Mouse (Mus musculus): ENCODE data around the gene Fto. TPM values are rescaled to one million over a fixed set of nuclear protein-coding genes. Genes with fewer than 3 reads are reported as not detected.

The Fto gene
- polyA plus RNA-seq, 1 experiment from 2014 or later, result 111 TPM

- Histone ChIP-seq H3K4me2 (ENCODE audit: low read depth, low read length, severe bottlenecking) (no peak overlapping the region), H3K4me1 (replicated peaks; ENCODE audit: control insufficient read depth, insufficient read depth, low read length) (0 out of 2 replicates have a peak, but pooled peaks cover 3% of the 10 kb centered on the region), H3K27ac (ENCODE audit: low read depth, low read length) (no peak overlapping the region), H3K36me3 (ENCODE audit: control insufficient read depth, insufficient read depth, low read length) (no peaks in the 10 kb centered on the region), H3K4me3 (ENCODE audit: low read depth, low read length) (no peak overlapping the region), H3K9ac (ENCODE audit: low read length) (no peak overlapping the region), H3K9me3 (ENCODE audit: control insufficient read depth, low read length) (no peaks in the 10 kb centered on the region), H3K27me3 (ENCODE audit: control insufficient read depth, insufficient read depth, low read length) (peaks cover 4% of the 10 kb centered on the region; the same call in 1 of the 2 replicates)
- 85% methylated on average over 11 of the region's 11 CpGs for WGBS
- DNase-seq (ENCODE audit: low spot score), result no peak
- ATAC-seq (replicated peaks; ENCODE audit: low FRiP score), result no peak
Observed at GRCm38 (mm10) chr8:91501960-91502600, 188.8 kb downstream of the Fto start.

GRCm38 (mm10) chr8:91502791-91503190, 189.5 kb downstream of the Fto start:
- H3K4me3 ChIP-seq (ENCODE audit: low read depth, low read length), result no peak overlapping the region
- 28% methylated on average over 5 of the region's 5 CpGs for WGBS
- H3K9ac ChIP-seq (ENCODE audit: low read length), result no peak overlapping the region
- H3K4me2 ChIP-seq (ENCODE audit: low read depth, low read length, severe bottlenecking), result no peak overlapping the region
- no peaks in the 10 kb centered on the region for H3K9me3 ChIP-seq (ENCODE audit: control insufficient read depth, low read length)
- no peak for DNase-seq (ENCODE audit: low spot score)
- H3K4me1 ChIP-seq (replicated peaks; ENCODE audit: control insufficient read depth, insufficient read depth, low read length), result 0 out of 2 replicates have a peak, but pooled peaks cover 3% of the 10 kb centered on the region
- no peak for ATAC-seq (replicated peaks; ENCODE audit: low FRiP score)
- peaks cover 9% of the 10 kb centered on the region; the same call in 1 of the 2 replicates for H3K27me3 ChIP-seq (ENCODE audit: control insufficient read depth, insufficient read depth, low read length)
- H3K27ac ChIP-seq (ENCODE audit: low read depth, low read length), result no peak overlapping the region
- H3K36me3 ChIP-seq (ENCODE audit: control insufficient read depth, insufficient read depth, low read length), result no peaks in the 10 kb centered on the region

- WGBS, result 91% methylated on average over 3 of the region's 3 CpGs
- Histone ChIP-seq H3K4me3 (ENCODE audit: low read depth, low read length) (no peak overlapping the region), H3K9me3 (ENCODE audit: control insufficient read depth, low read length) (no peaks in the 10 kb centered on the region), H3K9ac (ENCODE audit: low read length) (no peak overlapping the region), H3K4me2 (ENCODE audit: low read depth, low read length, severe bottlenecking) (no peak overlapping the region), H3K4me1 (replicated peaks; ENCODE audit: control insufficient read depth, insufficient read depth, low read length) (peaks cover 8% of the 10 kb centered on the region), H3K27ac (ENCODE audit: low read depth, low read length) (no peak overlapping the region), H3K36me3 (ENCODE audit: control insufficient read depth, insufficient read depth, low read length) (no peaks in the 10 kb centered on the region), H3K27me3 (ENCODE audit: control insufficient read depth, insufficient read depth, low read length) (peaks cover 11% of the 10 kb centered on the region; the same call in 1 of the 2 replicates)
- DNase-seq (ENCODE audit: low spot score), result no peak
- ATAC-seq (replicated peaks; ENCODE audit: low FRiP score), result no peak
Observed at GRCm38 (mm10) chr8:91504360-91504759, 191.0 kb downstream of the Fto start.

GRCm38 (mm10) chr8:91504891-91505290, 191.6 kb downstream of the Fto start:
- Histone ChIP-seq H3K27me3 (ENCODE audit: control insufficient read depth, insufficient read depth, low read length) (peaks cover 11% of the 10 kb centered on the region; the same call in 1 of the 2 replicates), H3K36me3 (ENCODE audit: control insufficient read depth, insufficient read depth, low read length) (no peaks in the 10 kb centered on the region), H3K9ac (ENCODE audit: low read length) (no peak overlapping the region), H3K9me3 (ENCODE audit: control insufficient read depth, low read length) (no peaks in the 10 kb centered on the region), H3K4me3 (ENCODE audit: low read depth, low read length) (no peak overlapping the region), H3K27ac (ENCODE audit: low read depth, low read length) (no peak overlapping the region), H3K4me2 (ENCODE audit: low read depth, low read length, severe bottlenecking) (no peak overlapping the region), H3K4me1 (replicated peaks; ENCODE audit: control insufficient read depth, insufficient read depth, low read length) (peaks cover 12% of the 10 kb centered on the region)
- no peak for ATAC-seq (replicated peaks; ENCODE audit: low FRiP score)
- no peak for DNase-seq (ENCODE audit: low spot score)
- WGBS, result 88% methylated on average over 10 of the region's 10 CpGs

DNA sequence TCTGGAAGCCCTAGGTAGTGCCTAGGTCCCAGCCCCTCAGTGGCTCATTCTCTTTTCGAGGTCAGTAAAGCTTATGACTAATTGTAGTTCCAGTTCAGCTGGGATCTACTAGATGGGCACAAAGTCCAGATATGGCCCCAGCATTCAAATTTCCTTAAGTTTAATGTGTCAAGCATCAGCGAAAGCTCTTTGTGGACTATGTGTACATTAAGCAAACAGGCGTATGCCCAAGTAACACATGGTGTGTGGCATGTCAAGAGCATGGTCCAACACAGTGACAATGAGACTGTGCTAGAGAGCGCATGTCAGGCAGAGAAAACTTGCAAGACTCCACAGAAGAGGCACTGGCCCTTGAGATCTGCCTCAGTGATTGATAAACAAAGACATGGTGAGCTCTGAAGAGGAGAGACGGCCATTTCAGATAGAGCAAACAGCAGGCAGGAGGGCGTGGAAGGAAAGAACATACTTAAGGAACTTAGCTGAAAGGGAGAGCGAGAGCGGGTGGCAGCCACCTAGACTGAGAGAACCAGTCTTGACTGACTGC, 192.2 kb downstream of the Fto start:
- Histone ChIP-seq H3K36me3 (ENCODE audit: control insufficient read depth, insufficient read depth, low read length) (no peaks in the 10 kb centered on the region), H3K27me3 (ENCODE audit: control insufficient read depth, insufficient read depth, low read length) (peaks cover 17% of the 10 kb centered on the region; the same call in 1 of the 2 replicates), H3K4me3 (ENCODE audit: low read depth, low read length) (no peak overlapping the region), H3K4me1 (replicated peaks; ENCODE audit: control insufficient read depth, insufficient read depth, low read length) (peaks cover 18% of the 10 kb centered on the region), H3K9me3 (ENCODE audit: control insufficient read depth, low read length) (no peaks in the 10 kb centered on the region), H3K9ac (ENCODE audit: low read length) (no peak overlapping the region), H3K27ac (ENCODE audit: low read depth, low read length) (no peak overlapping the region), H3K4me2 (ENCODE audit: low read depth, low read length, severe bottlenecking) (no peak overlapping the region)
- no peak for ATAC-seq (replicated peaks; ENCODE audit: low FRiP score)
- WGBS, result 88% methylated on average over 8 of the region's 8 CpGs
- DNase-seq (ENCODE audit: low spot score), result no peak

DNA sequence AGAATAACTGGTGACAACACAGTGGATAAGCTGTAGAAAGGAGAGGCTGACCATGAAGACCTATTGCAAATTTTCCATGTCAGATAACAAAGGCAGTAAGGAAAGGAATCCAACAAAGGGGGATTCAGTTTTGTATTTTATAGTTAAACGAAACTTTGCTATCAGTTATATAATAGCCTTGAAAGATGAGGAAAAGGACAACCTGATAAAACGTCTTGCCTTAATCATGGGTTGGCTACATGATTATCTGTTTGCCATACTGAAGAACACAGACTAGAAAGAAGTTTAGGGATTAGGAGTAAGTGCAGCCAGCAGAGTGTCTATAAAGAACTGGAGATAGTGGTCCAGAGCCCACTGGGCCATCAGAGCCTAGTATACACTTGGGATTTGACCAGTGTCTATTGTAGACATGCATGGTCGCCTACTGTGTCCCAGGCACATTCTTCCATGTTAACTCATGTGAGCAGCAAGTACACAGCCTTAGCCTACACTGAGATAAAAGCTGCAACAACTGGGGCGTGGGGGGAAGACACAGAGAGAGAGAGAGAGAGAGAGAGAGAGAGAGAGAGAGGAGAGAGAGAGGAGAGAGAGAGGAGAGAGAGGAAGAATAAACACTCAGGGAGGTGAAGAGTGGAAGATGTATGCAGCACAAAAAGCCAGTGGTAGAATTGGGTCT, 192.8 kb downstream of the Fto start:
- H3K4me2 ChIP-seq (ENCODE audit: low read depth, low read length, severe bottlenecking), result no peak overlapping the region
- no peaks in the 10 kb centered on the region for H3K9me3 ChIP-seq (ENCODE audit: control insufficient read depth, low read length)
- H3K4me1 ChIP-seq (replicated peaks; ENCODE audit: control insufficient read depth, insufficient read depth, low read length), result peaks cover 22% of the 10 kb centered on the region
- H3K27ac ChIP-seq (ENCODE audit: low read depth, low read length), result no peak overlapping the region
- H3K27me3 ChIP-seq (ENCODE audit: control insufficient read depth, insufficient read depth, low read length), result peaks cover 23% of the 10 kb centered on the region
- no peak for ATAC-seq (replicated peaks; ENCODE audit: low FRiP score)
- no peak overlapping the region for H3K9ac ChIP-seq (ENCODE audit: low read length)
- no peak for DNase-seq (ENCODE audit: low spot score)
- no peak overlapping the region for H3K4me3 ChIP-seq (ENCODE audit: low read depth, low read length)
- 76% methylated on average over 4 of the region's 4 CpGs for WGBS
- no peaks in the 10 kb centered on the region for H3K36me3 ChIP-seq (ENCODE audit: control insufficient read depth, insufficient read depth, low read length)

DNA sequence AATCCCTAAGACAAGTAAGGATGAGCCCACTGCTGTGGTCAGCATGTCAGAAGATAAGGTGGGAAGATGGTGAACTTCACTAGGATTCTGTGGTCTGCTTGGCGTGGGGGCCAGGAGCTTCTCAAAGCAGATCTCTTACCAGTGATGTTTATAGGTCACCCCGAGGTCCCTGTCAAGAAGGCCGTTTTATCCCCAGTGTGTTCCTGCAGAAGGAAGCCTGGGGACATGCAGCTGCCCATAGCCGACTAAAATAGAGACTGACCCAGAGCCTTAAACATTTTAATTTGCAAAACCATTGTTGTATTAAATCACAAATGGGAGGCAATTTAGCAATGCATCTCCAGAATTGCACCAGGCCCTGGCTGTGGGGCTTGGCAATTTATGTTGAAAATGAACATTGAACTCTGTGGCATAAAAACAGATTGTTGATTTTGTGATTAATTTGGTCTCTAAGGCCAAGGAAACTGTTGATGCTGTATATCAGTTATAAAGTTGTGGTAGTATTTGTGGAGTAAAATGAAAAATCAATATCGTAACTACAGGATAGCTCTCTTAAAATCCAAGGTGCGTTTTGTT, 193.4 kb downstream of the Fto start:
- H3K27me3 ChIP-seq (ENCODE audit: control insufficient read depth, insufficient read depth, low read length), result peaks cover 26% of the 10 kb centered on the region
- H3K36me3 ChIP-seq (ENCODE audit: control insufficient read depth, insufficient read depth, low read length), result no peaks in the 10 kb centered on the region
- no peak overlapping the region for H3K4me3 ChIP-seq (ENCODE audit: low read depth, low read length)
- WGBS, result 81% methylated on average over 6 of the region's 6 CpGs
- H3K27ac ChIP-seq (ENCODE audit: low read depth, low read length), result no peak overlapping the region
- peaks cover 22% of the 10 kb centered on the region for H3K4me1 ChIP-seq (replicated peaks; ENCODE audit: control insufficient read depth, insufficient read depth, low read length)
- H3K4me2 ChIP-seq (ENCODE audit: low read depth, low read length, severe bottlenecking), result no peak overlapping the region
- no peak for ATAC-seq (replicated peaks; ENCODE audit: low FRiP score)
- no peaks in the 10 kb centered on the region for H3K9me3 ChIP-seq (ENCODE audit: control insufficient read depth, low read length)
- DNase-seq (ENCODE audit: low spot score), result no peak
- H3K9ac ChIP-seq (ENCODE audit: low read length), result no peak overlapping the region

GRCm38 (mm10) chr8:91507681-91508097, 194.4 kb downstream of the Fto start:
- WGBS, result 92% methylated on average over 7 of the region's 7 CpGs
- DNase-seq (ENCODE audit: low spot score), result no peak
- H3K9me3 ChIP-seq (ENCODE audit: control insufficient read depth, low read length), result no peaks in the 10 kb centered on the region
- no peak for ATAC-seq (replicated peaks; ENCODE audit: low FRiP score)
- H3K36me3 ChIP-seq (ENCODE audit: control insufficient read depth, insufficient read depth, low read length), result no peaks in the 10 kb centered on the region
- H3K4me2 ChIP-seq (ENCODE audit: low read depth, low read length, severe bottlenecking), result no peak overlapping the region
- no peak overlapping the region for H3K4me3 ChIP-seq (ENCODE audit: low read depth, low read length)
- H3K27me3 ChIP-seq (ENCODE audit: control insufficient read depth, insufficient read depth, low read length), result peaks cover 33% of the 10 kb centered on the region
- peaks cover 21% of the 10 kb centered on the region for H3K4me1 ChIP-seq (replicated peaks; ENCODE audit: control insufficient read depth, insufficient read depth, low read length)
- no peak overlapping the region for H3K9ac ChIP-seq (ENCODE audit: low read length)
- H3K27ac ChIP-seq (ENCODE audit: low read depth, low read length), result no peak overlapping the region

Measured in forebrain, embryonic 11.5 days (tissue).